Mouse (Mus musculus) intestine, embryonic 15.5 days (tissue): ENCODE data around the gene Arhgap24. TPM values are rescaled to one million over a fixed set of nuclear protein-coding genes. Genes with fewer than 3 reads are reported as not detected.

Source experiments
- ATAC-seq: fragments of 200-750 bp; cut with Nextera tagmentation; 2 replicates; pipeline ENCODE4 v1.8.0; 2017; ENCODE audit warnings: moderate TSS enrichment, moderate library complexity
- H3K27ac ChIP-seq: fragments of 300-500 bp; sonication (generic); 2 replicates; pipeline ENCODE4 v1.5.1; 2015; ENCODE audit warnings: mild to moderate bottlenecking, inconsistent platforms
- H3K27me3 ChIP-seq: fragments of 300-500 bp; sonication (generic); replicated peaks from 2 replicates; pipeline ENCODE4 v1.6.1; 2015; ENCODE audit warnings: inconsistent platforms
- H3K36me3 ChIP-seq: fragments of 300-500 bp; sonication (generic); 2 replicates; pipeline ENCODE4 v1.6.1; 2015; ENCODE audit warnings: inconsistent platforms
- H3K4me1 ChIP-seq: fragments of 300-500 bp; sonication (generic); replicated peaks from 2 replicates; pipeline ENCODE4 v1.6.1; 2015; ENCODE audit warnings: inconsistent platforms
- H3K4me2 ChIP-seq: fragments of 300-500 bp; sonication (generic); replicated peaks from 2 replicates; pipeline ENCODE4 v1.6.1; 2015; ENCODE audit warnings: mild to moderate bottlenecking, inconsistent platforms
- H3K4me3 ChIP-seq: fragments of 300-500 bp; sonication (generic); replicated peaks from 2 replicates; pipeline ENCODE4 v1.5.1; 2015; ENCODE audit warnings: inconsistent platforms
- H3K9ac ChIP-seq: fragments of 300-500 bp; sonication (generic); 2 replicates; pipeline ENCODE4 v1.6.1; 2015; ENCODE audit warnings: inconsistent platforms
- H3K9me3 ChIP-seq: fragments of 300-500 bp; sonication (generic); 2 replicates; pipeline ENCODE4 v1.6.1; 2016; ENCODE audit warnings: inconsistent platforms
- WGBS: fragments of 180-500 bp; shearing (Covaris S2); methylation state at CpG from one replicate; pipeline ENCODE4 v1.1.7; 2015; 5-methylcytosine and 5-hydroxymethylcytosine counted together
- polyA plus RNA-seq: library from polyadenylated mRNA; unstranded; fragments of >200 nt; fragmentation: Nextera tagmentation; extraction: Ambion mirVana; gene quantifications from 2 replicates; pipeline ENCODE4 v1.2.1, GENCODE M21; 2015

Gene Arhgap24
- polyA plus RNA-seq, 1 experiment from 2014 or later, result 12.0 TPM

GRCm38 (mm10) chr5:102664988-102665726 lies 184.0 kb downstream of the Arhgap24 start:
- Histone ChIP-seq H3K36me3 (no peaks in the 10 kb centered on the region), H3K27ac (no peak overlapping the region), H3K4me2 (no peak overlapping the region), H3K4me1 (no peaks in the 10 kb centered on the region), H3K9ac (no peak overlapping the region), H3K27me3 (no peaks in the 10 kb centered on the region), H3K4me3 (no peak overlapping the region), H3K9me3 (no peaks in the 10 kb centered on the region)
- WGBS, result 61% methylated on average over 13 of the region's 13 CpGs
- ATAC-seq, result no peak

GRCm38 (mm10) chr5:102666886-102667285 lies 185.7 kb downstream of the Arhgap24 start:
- Histone ChIP-seq H3K36me3 (no peaks in the 10 kb centered on the region), H3K27ac (no peak overlapping the region), H3K27me3 (no peaks in the 10 kb centered on the region), H3K4me2 (no peak overlapping the region), H3K4me1 (no peaks in the 10 kb centered on the region), H3K9me3 (no peaks in the 10 kb centered on the region), H3K9ac (no peak overlapping the region), H3K4me3 (no peak overlapping the region)
- WGBS, result 79% methylated on average over 3 of the region's 3 CpGs
- no peak for ATAC-seq

- H3K27ac ChIP-seq, result no peak overlapping the region
- no peak overlapping the region for H3K9ac ChIP-seq
- 82% methylated on average over 9 of the region's 9 CpGs for WGBS
- no peaks in the 10 kb centered on the region for H3K4me1 ChIP-seq
- ATAC-seq, result no peak
- no peaks in the 10 kb centered on the region for H3K27me3 ChIP-seq
- no peak overlapping the region for H3K4me3 ChIP-seq
- H3K36me3 ChIP-seq, result no peaks in the 10 kb centered on the region
- no peak overlapping the region for H3K4me2 ChIP-seq
- no peaks in the 10 kb centered on the region for H3K9me3 ChIP-seq
Measured at GRCm38 (mm10) chr5:102667754-102668575, 186.8 kb downstream of the Arhgap24 start.

- no peak for ATAC-seq
- no peaks in the 10 kb centered on the region for H3K4me1 ChIP-seq
- no peaks in the 10 kb centered on the region for H3K9me3 ChIP-seq
- H3K9ac ChIP-seq, result no peak overlapping the region
- no peak overlapping the region for H3K4me3 ChIP-seq
- 55% methylated on average over 4 of the region's 4 CpGs for WGBS
- 0 out of 2 replicates have a peak overlapping the region, but pooled peaks have one; percentile 54 for H3K27ac ChIP-seq
- no peaks in the 10 kb centered on the region for H3K27me3 ChIP-seq
- H3K4me2 ChIP-seq, result no peak overlapping the region
- H3K36me3 ChIP-seq, result no peaks in the 10 kb centered on the region
Measured at GRCm38 (mm10) chr5:102670206-102670605, 189.0 kb downstream of the Arhgap24 start.

- ATAC-seq, result no peak; the same call in 1 of the 2 replicates
- Histone ChIP-seq H3K4me3 (no peak overlapping the region), H3K9me3 (no peaks in the 10 kb centered on the region), H3K36me3 (no peaks in the 10 kb centered on the region), H3K27me3 (no peaks in the 10 kb centered on the region), H3K4me2 (no peak overlapping the region), H3K27ac (0 out of 2 replicates have a peak overlapping the region, but pooled peaks have one; percentile 54), H3K9ac (no peak overlapping the region), H3K4me1 (no peaks in the 10 kb centered on the region)
- 33% methylated on average over 5 of the region's 5 CpGs for WGBS
Measured at GRCm38 (mm10) chr5:102670731-102671345, 189.6 kb downstream of the Arhgap24 start.

- WGBS, result 56% methylated on average over 2 of the region's 2 CpGs
- no peak overlapping the region for H3K27ac ChIP-seq
- no peaks in the 10 kb centered on the region for H3K9me3 ChIP-seq
- H3K4me2 ChIP-seq, result no peak overlapping the region
- H3K9ac ChIP-seq, result no peak overlapping the region
- H3K4me1 ChIP-seq, result 0 out of 2 replicates have a peak, but pooled peaks cover 4% of the 10 kb centered on the region
- ATAC-seq, result no peak
- no peak overlapping the region for H3K4me3 ChIP-seq
- no peaks in the 10 kb centered on the region for H3K27me3 ChIP-seq
- no peaks in the 10 kb centered on the region for H3K36me3 ChIP-seq
Measured at GRCm38 (mm10) chr5:102675326-102675725, 194.1 kb downstream of the Arhgap24 start.

- 15% methylated on average over 2 of the region's 2 CpGs for WGBS
- no peak overlapping the region for H3K9ac ChIP-seq
- H3K27me3 ChIP-seq, result no peaks in the 10 kb centered on the region
- no peaks in the 10 kb centered on the region for H3K36me3 ChIP-seq
- H3K9me3 ChIP-seq, result no peaks in the 10 kb centered on the region
- 0 out of 2 replicates have a peak, but pooled peaks cover 4% of the 10 kb centered on the region for H3K4me1 ChIP-seq
- no peak overlapping the region for H3K4me3 ChIP-seq
- no peak overlapping the region for H3K27ac ChIP-seq
- no peak for ATAC-seq
- no peak overlapping the region for H3K4me2 ChIP-seq
Measured at GRCm38 (mm10) chr5:102677176-102677575, 196.0 kb downstream of the Arhgap24 start.

- H3K36me3 ChIP-seq, result no peaks in the 10 kb centered on the region
- no peaks in the 10 kb centered on the region for H3K9me3 ChIP-seq
- ATAC-seq, result no peak
- WGBS, result 71% methylated on average over 5 of the region's 5 CpGs
- H3K4me2 ChIP-seq, result no peak overlapping the region
- no peaks in the 10 kb centered on the region for H3K4me1 ChIP-seq
- no peak overlapping the region for H3K9ac ChIP-seq
- no peak overlapping the region for H3K27ac ChIP-seq
- no peak overlapping the region for H3K4me3 ChIP-seq
- H3K27me3 ChIP-seq, result no peaks in the 10 kb centered on the region
Measured at GRCm38 (mm10) chr5:102687673-102688072, 206.5 kb downstream of the Arhgap24 start.

- no peak for ATAC-seq
Measured at GRCm38 (mm10) chr5:102692487-102692886, 211.3 kb downstream of the Arhgap24 start.

GRCm38 (mm10) chr5:102693192-102693591 lies 212.0 kb downstream of the Arhgap24 start:
- Histone ChIP-seq H3K27ac (no peak overlapping the region), H3K4me3 (no peak overlapping the region), H3K9me3 (no peaks in the 10 kb centered on the region), H3K4me2 (no peak overlapping the region), H3K27me3 (no peaks in the 10 kb centered on the region), H3K4me1 (no peaks in the 10 kb centered on the region), H3K9ac (no peak overlapping the region), H3K36me3 (no peaks in the 10 kb centered on the region)
- no peak for ATAC-seq
- WGBS, result 72% methylated on average over 2 of the region's 2 CpGs

More at GRCm38 (mm10) chr5:102692487-102692886, 211.3 kb downstream of the Arhgap24 start:
- Histone ChIP-seq H3K4me3 (no peak overlapping the region), H3K4me1 (no peaks in the 10 kb centered on the region), H3K4me2 (no peak overlapping the region), H3K27me3 (no peaks in the 10 kb centered on the region), H3K27ac (no peak overlapping the region), H3K36me3 (no peaks in the 10 kb centered on the region), H3K9me3 (no peaks in the 10 kb centered on the region), H3K9ac (no peak overlapping the region)
- 13% methylated on average over 4 of the region's 4 CpGs for WGBS

GRCm38 (mm10) chr5:102693871-102694270 lies 212.7 kb downstream of the Arhgap24 start:
- no peaks in the 10 kb centered on the region for H3K4me1 ChIP-seq
- H3K36me3 ChIP-seq, result no peaks in the 10 kb centered on the region
- H3K9ac ChIP-seq, result no peak overlapping the region
- H3K27ac ChIP-seq, result no peak overlapping the region
- WGBS, result 76% methylated on average over 3 of the region's 3 CpGs
- H3K9me3 ChIP-seq, result no peaks in the 10 kb centered on the region
- H3K4me3 ChIP-seq, result no peak overlapping the region
- no peaks in the 10 kb centered on the region for H3K27me3 ChIP-seq
- no peak for ATAC-seq
- no peak overlapping the region for H3K4me2 ChIP-seq

- H3K27ac ChIP-seq, result no peak overlapping the region
Measured at GRCm38 (mm10) chr5:102697784-102698183, 216.6 kb downstream of the Arhgap24 start.

More at GRCm38 (mm10) chr5:102697784-102698183, 216.6 kb downstream of the Arhgap24 start:
- H3K36me3 ChIP-seq, result no peaks in the 10 kb centered on the region
- no peak overlapping the region for H3K4me2 ChIP-seq
- no peaks in the 10 kb centered on the region for H3K4me1 ChIP-seq
- no peaks in the 10 kb centered on the region for H3K9me3 ChIP-seq
- H3K9ac ChIP-seq, result no peak overlapping the region
- no peak for ATAC-seq
- 78% methylated on average over 1 of the region's 1 CpGs for WGBS
- H3K27me3 ChIP-seq, result no peaks in the 10 kb centered on the region
- no peak overlapping the region for H3K4me3 ChIP-seq
